Mouse (Mus musculus): Measurements from ENCODE around the gene Chpt1.

DNA sequence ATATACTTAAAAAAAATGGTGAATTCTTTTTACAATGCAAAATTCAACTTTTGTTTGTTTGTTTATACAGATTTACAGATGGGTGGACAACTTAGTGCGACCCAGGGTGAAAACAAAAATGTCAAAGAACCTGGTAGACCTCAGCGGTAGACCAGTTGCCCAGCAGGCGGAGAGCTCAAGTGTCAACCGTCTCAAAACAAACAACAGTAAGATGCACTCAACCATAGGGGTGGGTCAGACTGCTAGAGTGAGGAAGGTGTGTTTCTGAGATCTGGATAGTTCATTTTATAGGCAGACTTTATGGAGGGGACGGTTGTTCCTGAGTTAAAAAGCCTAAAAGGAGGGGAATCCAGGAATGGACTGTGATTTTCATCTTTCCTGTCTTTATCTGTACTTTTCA is 15.2 kb downstream of the Chpt1 start:
- TF ChIP-seq CHD2 (IDR thresholded peaks at IDR 0.05; ENCODE audit: low read depth, low read length) (no peak), ZC3H11A (IDR thresholded peaks at IDR 0.05; ENCODE audit: borderline replicate concordance, low read depth, low read length) (no peak), MAFK (IDR thresholded peaks at IDR 0.05; ENCODE audit: insufficient read depth, low read depth, low read length) (no peak)
